Mouse (Mus musculus) MEL-GATA-1-ER (cell line): ENCODE data around the gene Arf1.
"Not testable (repeated sequence)": the region's sequence is repeated elsewhere in the genome, so short reads cannot be mapped to it uniquely, and the experiment has no call there.

ENCODE experiments used
- DNase-seq: peaks from one replicate; pipeline ENCODE4 v3.0.0-alpha.2; 2012; ENCODE audit warnings: low read depth; ENCODE audit errors: extremely low read depth

Arf1 gene

GRCm38 (mm10) chr11:59226787-59227603 lies 1.1 kb downstream of the Arf1 start:
- no peak for DNase-seq

- no peak for DNase-seq
These were observed 1.8 kb downstream of the Arf1 start for GRCm38 (mm10) chr11:59226251-59226650.

- DNase-seq, result no peak
These were observed 2.9 kb downstream of the Arf1 start for GRCm38 (mm10) chr11:59225167-59225566.

- no peak for DNase-seq
These were observed 3.6 kb downstream of the Arf1 start for GRCm38 (mm10) chr11:59224470-59224869.

- DNase-seq, result no peak
These were observed 4.0 kb downstream of the Arf1 start for GRCm38 (mm10) chr11:59224025-59224424.

- no peak for DNase-seq
These were observed 5.8 kb downstream of the Arf1 start for GRCm38 (mm10) chr11:59222306-59222705.

GRCm38 (mm10) chr11:59221604-59222003 lies 6.5 kb downstream of the Arf1 start:
- no peak for DNase-seq

GRCm38 (mm10) chr11:59219064-59219463 lies 9.0 kb downstream of the Arf1 start:
- no peak for DNase-seq

- DNase-seq, result no peak
These were observed 9.6 kb downstream of the Arf1 start for GRCm38 (mm10) chr11:59218389-59218998.

- peak; percentile 47 for DNase-seq
These were observed 11.1 kb downstream of the Arf1 start for GRCm38 (mm10) chr11:59216955-59217354.

GRCm38 (mm10) chr11:59212892-59213494 lies 15.1 kb downstream of the Arf1 start:
- no peak for DNase-seq

GRCm38 (mm10) chr11:59212320-59212719 lies 15.8 kb downstream of the Arf1 start:
- not testable (repeated sequence) for DNase-seq

GRCm38 (mm10) chr11:59211561-59211960 lies 16.5 kb downstream of the Arf1 start:
- DNase-seq, result not testable (repeated sequence)

GRCm38 (mm10) chr11:59210020-59210419 lies 18.1 kb downstream of the Arf1 start:
- DNase-seq, result no peak

- DNase-seq, result no peak
These were observed 18.5 kb downstream of the Arf1 start for GRCm38 (mm10) chr11:59209580-59209979.

- peak; percentile 53 for DNase-seq
These were observed 19.0 kb downstream of the Arf1 start for GRCm38 (mm10) chr11:59209003-59209441.

- DNase-seq, result peak; percentile 87
These were observed 19.8 kb downstream of the Arf1 start, which contains the start of gene 2310033P09Rik for GRCm38 (mm10) chr11:59208153-59208831. Gene 2310033P09Rik (plus strand): TSS chr11:59208321.

- peak; percentile 65 for DNase-seq
These were observed 25.7 kb downstream of the Arf1 start, which contains the start of gene Mrpl55 for GRCm38 (mm10) chr11:59202081-59202995. Gene Mrpl55 (plus strand): TSS chr11:59202486.

- peak; percentile 58 for DNase-seq
These were observed 26.7 kb downstream of the Arf1 start for GRCm38 (mm10) chr11:59201216-59202002.

- no peak for DNase-seq
These were observed 31.8 kb downstream of the Arf1 start for GRCm38 (mm10) chr11:59196230-59196629.
